ENCODE assay signal across 9 mouse cellular contexts in genomic region chr7:141363752-141364125, GRCm38 (mm10). TPM values are rescaled to one million over a fixed set of nuclear protein-coding genes. Genes with fewer than 3 reads are reported as not detected.
DNase-seq lines count a peak whose midpoint lies in the region; ATAC-seq and TF ChIP-seq lines count a peak whose summit lies in the region.
"Had no signal": no experiment of that assay in that cellular context is flagged by ENCODE, and none has a peak within 500 bp of the region (broad histone marks: within the 10 kb centered on the region; RNA-seq: fewer than 3 reads in every experiment).

No protein-coding gene starts in this region.

- 0 out of 2 replicates have a peak, but pooled peaks have one; percentile 3 for ATAC-seq in embryonic facial prominence, embryonic 15.5 days (ENCODE audit: insufficient number of reproducible peaks, low FRiP score, low TSS enrichment, low read depth)
- ATAC-seq in erythroblast, adult 5-6 weeks (replicated peaks; ENCODE audit: low FRiP score, poor library complexity, severe bottlenecking) = peak; percentile 34
- peak; percentile 23 for ATAC-seq in liver, embryonic 16.5 days (ENCODE audit: low read depth)

- no peak for TF ChIP-seq CTCF in layer of hippocampus, adult 2 months (conservative IDR thresholded peaks at IDR 0.05)

- H3K4me3 ChIP-seq in embryonic facial prominence, embryonic 15.5 days (replicated peaks) = no peak overlapping the region
- H3K4me3 ChIP-seq in embryonic facial prominence, embryonic 10.5 days = no peak overlapping the region
- H3K4me3 ChIP-seq in layer of hippocampus, adult 2 months = 0 out of 2 replicates have a peak overlapping the region, but pooled peaks have one; percentile 2
- no peak overlapping the region; the same call in 1 of the 2 replicates for H3K4me3 ChIP-seq in liver, embryonic 16.5 days (ENCODE audit: low read depth, low read length)
- H3K4me3 ChIP-seq: megakaryocyte, embryonic 14.5 days had no signal

- no peak overlapping the region for H3K27ac ChIP-seq in embryonic facial prominence, embryonic 15.5 days (replicated peaks)
- H3K27ac ChIP-seq in embryonic facial prominence, embryonic 10.5 days (replicated peaks) = no peak overlapping the region
- peak overlapping the region; percentile 79 for H3K27ac ChIP-seq in layer of hippocampus, adult 2 months
- H3K27ac ChIP-seq in liver, embryonic 16.5 days (ENCODE audit: low read length) = peak overlapping the region; percentile 97

- no peak for DNase-seq in embryonic facial prominence, embryonic 10.5 days (ENCODE audit: low spot score)
- DNase-seq in layer of hippocampus, adult 2 months (ENCODE audit: low spot score in 2 of 2) = no peak
- no peak for DNase-seq in layer of hippocampus, postnatal 36 days
- DNase-seq in layer of hippocampus, adult 9-10 months (ENCODE audit: low spot score) = no peak
- no peak for DNase-seq in frontal cortex, postnatal 10 days (ENCODE audit: low spot score in 2 of 2)

- peaks cover 25% of the 10 kb centered on the region for H3K27me3 ChIP-seq in embryonic facial prominence, embryonic 15.5 days
- H3K27me3 ChIP-seq in embryonic facial prominence, embryonic 10.5 days (replicated peaks; ENCODE audit: low read depth, poor library complexity, severe bottlenecking) = peaks cover 46% of the 10 kb centered on the region
- peaks cover 7% of the 10 kb centered on the region for H3K27me3 ChIP-seq in liver, embryonic 16.5 days (ENCODE audit: control insufficient read depth, insufficient read depth, low read depth, low read length)

- 0 out of 2 replicates have a peak, but pooled peaks cover 8% of the 10 kb centered on the region for H3K4me1 ChIP-seq in embryonic facial prominence, embryonic 15.5 days
- peaks cover 9% of the 10 kb centered on the region; the same call in 1 of the 2 replicates for H3K4me1 ChIP-seq in embryonic facial prominence, embryonic 10.5 days
- H3K4me1 ChIP-seq in liver, embryonic 16.5 days (ENCODE audit: control insufficient read depth, low read depth, low read length) = peaks cover 30% of the 10 kb centered on the region

- H3K4me2 ChIP-seq in embryonic facial prominence, embryonic 15.5 days (replicated peaks) = no peak overlapping the region
- peak overlapping the region; percentile 11; the same call in 1 of the 2 replicates for H3K4me2 ChIP-seq in liver, embryonic 16.5 days (ENCODE audit: low read depth, low read length)

- no peaks in the 10 kb centered on the region for H3K9me3 ChIP-seq in embryonic facial prominence, embryonic 15.5 days (replicated peaks)
- H3K9me3 ChIP-seq in embryonic facial prominence, embryonic 10.5 days = no peaks in the 10 kb centered on the region
- H3K9me3 ChIP-seq in liver, embryonic 16.5 days (replicated peaks; ENCODE audit: control insufficient read depth, low read length) = no peaks in the 10 kb centered on the region

- no peak overlapping the region for H3K9ac ChIP-seq in embryonic facial prominence, embryonic 15.5 days
- peak overlapping the region; percentile 53 for H3K9ac ChIP-seq in liver, embryonic 16.5 days (ENCODE audit: low read depth, low read length)

- WGBS in embryonic facial prominence, embryonic 15.5 days = 52% methylated on average over 2 of the region's 2 CpGs
- WGBS in embryonic facial prominence, embryonic 10.5 days = 75% methylated on average over 2 of the region's 2 CpGs
- WGBS in liver, embryonic 16.5 days (ENCODE audit: insufficient replicate concordance) = 57% methylated on average over 2 of the region's 2 CpGs

- no peaks in the 10 kb centered on the region for H3K36me3 ChIP-seq in embryonic facial prominence, embryonic 15.5 days
- no peaks in the 10 kb centered on the region for H3K36me3 ChIP-seq in embryonic facial prominence, embryonic 10.5 days (replicated peaks)
- H3K36me3 ChIP-seq in liver, embryonic 16.5 days (ENCODE audit: control insufficient read depth, insufficient read depth) = no peaks in the 10 kb centered on the region

RNA-seq across cellular contexts. Expression of gene Eps8l2, which starts 25.1 kb away (rescaled TPM):
- polyA plus RNA-seq in embryonic facial prominence, embryonic 15.5 days (2015; fragmentation: Nextera tagmentation; extraction: Ambion mirVana) = 36.1 and 40.5 TPM in 2 replicates
- 12.1 and 13.0 TPM in 2 replicates for polyA plus RNA-seq in embryonic facial prominence, embryonic 10.5 days (2016; fragmentation: Nextera tagmentation; extraction: Ambion mirVana)
- total RNA-seq in layer of hippocampus, adult 2 months (2021) = 1 to 10 TPM; 4.9 to 5.1 TPM
- total RNA-seq in layer of hippocampus, postnatal 36 days (2021) = 1 to 10 TPM; 4.6 to 5.8 TPM
- not detected in 2 replicates for total RNA-seq in erythroblast, adult 5-6 weeks (2015; ENCODE audit: low replicate concordance)
- total RNA-seq in erythroblast, adult 5-6 weeks (2017; ENCODE audit: low replicate concordance) = not detected in 2 replicates
- 26.0 and 34.0 TPM in 2 replicates for polyA plus RNA-seq in liver, embryonic 16.5 days (2015; fragmentation: Nextera tagmentation; extraction: Ambion mirVana)

RNA-seq across cellular contexts. Expression of gene Taldo1, which starts 28.3 kb away (rescaled TPM):
- polyA plus RNA-seq in embryonic facial prominence, embryonic 15.5 days (2015; fragmentation: Nextera tagmentation; extraction: Ambion mirVana) = 278 and 280 TPM in 2 replicates
- polyA plus RNA-seq in embryonic facial prominence, embryonic 10.5 days (2016; fragmentation: Nextera tagmentation; extraction: Ambion mirVana) = 297 and 299 TPM in 2 replicates
- 100 to 1,000 TPM; 111 to 114 TPM for total RNA-seq in layer of hippocampus, adult 2 months (2021)
- 100 to 1,000 TPM; 119 to 121 TPM for total RNA-seq in layer of hippocampus, postnatal 36 days (2021)
- total RNA-seq in erythroblast, adult 5-6 weeks (2015; ENCODE audit: low replicate concordance) = 132 and 180 TPM in 2 replicates
- 443 and 565 TPM in 2 replicates for total RNA-seq in erythroblast, adult 5-6 weeks (2017; ENCODE audit: low replicate concordance)
- polyA plus RNA-seq in liver, embryonic 16.5 days (2015; fragmentation: Nextera tagmentation; extraction: Ambion mirVana) = 373 and 397 TPM in 2 replicates

RNA-seq across cellular contexts. Expression of gene Tmem80, which starts 36.2 kb away (rescaled TPM):
- 42.2 and 47.4 TPM in 2 replicates for polyA plus RNA-seq in embryonic facial prominence, embryonic 15.5 days (2015; fragmentation: Nextera tagmentation; extraction: Ambion mirVana)
- 44.9 and 49.0 TPM in 2 replicates for polyA plus RNA-seq in embryonic facial prominence, embryonic 10.5 days (2016; fragmentation: Nextera tagmentation; extraction: Ambion mirVana)
- 10 to 100 TPM; 32.9 to 33.7 TPM for total RNA-seq in layer of hippocampus, adult 2 months (2021)
- total RNA-seq in layer of hippocampus, postnatal 36 days (2021) = 10 to 100 TPM; 32.4 to 34.3 TPM
- 6.5 and 8.4 TPM in 2 replicates for total RNA-seq in erythroblast, adult 5-6 weeks (2015; ENCODE audit: low replicate concordance)
- 10.5 and 12.9 TPM in 2 replicates for total RNA-seq in erythroblast, adult 5-6 weeks (2017; ENCODE audit: low replicate concordance)
- 13.9 and 16.7 TPM in 2 replicates for polyA plus RNA-seq in liver, embryonic 16.5 days (2015; fragmentation: Nextera tagmentation; extraction: Ambion mirVana)

RNA-seq across cellular contexts. Expression of gene Deaf1, which starts 36.2 kb away (rescaled TPM):
- polyA plus RNA-seq in embryonic facial prominence, embryonic 15.5 days (2015; fragmentation: Nextera tagmentation; extraction: Ambion mirVana) = 73.5 and 82.0 TPM in 2 replicates
- polyA plus RNA-seq in embryonic facial prominence, embryonic 10.5 days (2016; fragmentation: Nextera tagmentation; extraction: Ambion mirVana) = 57.9 and 65.0 TPM in 2 replicates
- 10 to 100 TPM; 74.1 to 77.0 TPM for total RNA-seq in layer of hippocampus, adult 2 months (2021)
- total RNA-seq in layer of hippocampus, postnatal 36 days (2021) = 10 to 100 TPM; 79.4 to 82.5 TPM
- total RNA-seq in erythroblast, adult 5-6 weeks (2015; ENCODE audit: low replicate concordance) = 9.4 and 18.3 TPM in 2 replicates
- total RNA-seq in erythroblast, adult 5-6 weeks (2017; ENCODE audit: low replicate concordance) = 14.1 and 16.0 TPM in 2 replicates
- 11.6 and 13.6 TPM in 2 replicates for polyA plus RNA-seq in liver, embryonic 16.5 days (2015; fragmentation: Nextera tagmentation; extraction: Ambion mirVana)

RNA-seq across cellular contexts. Expression of gene Gatd1, which starts 50.2 kb away (rescaled TPM):
- 63.8 and 67.6 TPM in 2 replicates for polyA plus RNA-seq in embryonic facial prominence, embryonic 15.5 days (2015; fragmentation: Nextera tagmentation; extraction: Ambion mirVana)
- polyA plus RNA-seq in embryonic facial prominence, embryonic 10.5 days (2016; fragmentation: Nextera tagmentation; extraction: Ambion mirVana) = 48.5 and 50.8 TPM in 2 replicates
- total RNA-seq in layer of hippocampus, adult 2 months (2021) = 10 to 100 TPM; 42.1 to 45.1 TPM
- 10 to 100 TPM; 42.2 to 48.4 TPM for total RNA-seq in layer of hippocampus, postnatal 36 days (2021)
- total RNA-seq in erythroblast, adult 5-6 weeks (2015; ENCODE audit: low replicate concordance) = 6.3 and 9.2 TPM in 2 replicates
- total RNA-seq in erythroblast, adult 5-6 weeks (2017; ENCODE audit: low replicate concordance) = 4.9 and 6.0 TPM in 2 replicates
- 13.5 and 14.3 TPM in 2 replicates for polyA plus RNA-seq in liver, embryonic 16.5 days (2015; fragmentation: Nextera tagmentation; extraction: Ambion mirVana)

Comparison
In these comparisons a context has a peak if more than half of its experiments do, and no peak if none do; other contexts are left out.
1. H3K27ac ChIP-seq: peak in layer of hippocampus, adult 2 months (single experiment) and liver, embryonic 16.5 days (single experiment); none in embryonic facial prominence, embryonic 15.5 days (single experiment) and embryonic facial prominence, embryonic 10.5 days (single experiment).
2. RNA of gene Eps8l2, which starts 25.1 kb away (total RNA-seq): 4.6 to 5.8 TPM in layer of hippocampus, postnatal 36 days and 4.9 to 5.1 TPM in layer of hippocampus, adult 2 months; not detected in erythroblast, adult 5-6 weeks; every median in the first group is over 4 times any median in the second.
3. Peak in every context shown above with its lines, with median percentiles within 50 percentile points of each other: ATAC-seq.